Mouse (Mus musculus) forebrain, postnatal 0 days (tissue): ENCODE results near the gene Gm37240. TPM values are rescaled to one million over a fixed set of nuclear protein-coding genes. Genes with fewer than 3 reads are reported as not detected.

Experiments used
- ATAC-seq: fragments of 200-750 bp; cut with Nextera tagmentation; 2 replicates; pipeline ENCODE4 v1.8.0; 2017; ENCODE audit warnings: mild to moderate bottlenecking, moderate library complexity
- DNase-seq: peaks from one replicate; pipeline ENCODE4 v3.0.0-alpha.2; 2015
- H3K27ac ChIP-seq: fragments of 300-500 bp; sonication (generic); 2 replicates; pipeline ENCODE4 v1.5.1; 2014; ENCODE audit warnings: low read depth, mild to moderate bottlenecking, antibody characterized with exemption, low read length, moderate library complexity, mixed read lengths
- H3K27me3 ChIP-seq: fragments of 300-500 bp; sonication (generic); 2 replicates; pipeline ENCODE4 v1.6.1; 2014; ENCODE audit warnings: mild to moderate bottlenecking, low read length, mixed read lengths; ENCODE audit not compliant: insufficient read depth
- H3K36me3 ChIP-seq: fragments of 300-500 bp; sonication (generic); 2 replicates; pipeline ENCODE4 v1.6.1; 2014; ENCODE audit warnings: mild to moderate bottlenecking, moderate library complexity; ENCODE audit not compliant: insufficient read depth
- H3K4me1 ChIP-seq: fragments of 300-500 bp; sonication (generic); 2 replicates; pipeline ENCODE4 v1.6.1; 2014; ENCODE audit warnings: antibody characterized with exemption; ENCODE audit not compliant: insufficient read depth
- H3K4me2 ChIP-seq: fragments of 300-500 bp; sonication (generic); 2 replicates; pipeline ENCODE4 v1.6.1; 2014; ENCODE audit warnings: low read depth, mild to moderate bottlenecking, moderate library complexity
- H3K4me3 ChIP-seq: fragments of 300-500 bp; sonication (generic); 2 replicates; pipeline ENCODE4 v1.5.1; 2014; ENCODE audit warnings: low read depth, low read length, mixed read lengths
- H3K9ac ChIP-seq: fragments of 300-500 bp; sonication (generic); 2 replicates; pipeline ENCODE4 v1.6.1; 2014; ENCODE audit warnings: mild to moderate bottlenecking
- H3K9me3 ChIP-seq: fragments of 300-500 bp; sonication (generic); 2 replicates; pipeline ENCODE4 v1.6.1; 2016; ENCODE audit warnings: low read length
- CTCF ChIP-seq: sonication (generic); IDR thresholded peaks from 2 replicates; pipeline ENCODE4 v1.5.1; 2016; ENCODE audit warnings: antibody characterized with exemption, control low read depth, low read depth
- WGBS: fragments of 180-500 bp; shearing (Covaris S2); extraction: QIAGEN DNeasy Blood & Tissue Kit; methylation state at CpG from one replicate; pipeline ENCODE4 v1.1.7; 2014; 5-methylcytosine and 5-hydroxymethylcytosine counted together
- polyA plus RNA-seq: library from polyadenylated mRNA; unstranded; fragments of >200 nt; fragmentation: Nextera tagmentation; extraction: Ambion mirVana; gene quantifications from 2 replicates; pipeline ENCODE4 v1.2.1, GENCODE M21; 2015
- total RNA-seq: library from RNA; depleted of rRNA; stranded (reverse); fragments of >200 nt; gene quantifications from 2 replicates; pipeline ENCODE4 v1.2.3, GENCODE M21; 2014

The Gm37240 gene
- total and polyA plus RNA-seq, 2 experiments from 2014 or later, result 0.67 to 1.2 TPM

DNA sequence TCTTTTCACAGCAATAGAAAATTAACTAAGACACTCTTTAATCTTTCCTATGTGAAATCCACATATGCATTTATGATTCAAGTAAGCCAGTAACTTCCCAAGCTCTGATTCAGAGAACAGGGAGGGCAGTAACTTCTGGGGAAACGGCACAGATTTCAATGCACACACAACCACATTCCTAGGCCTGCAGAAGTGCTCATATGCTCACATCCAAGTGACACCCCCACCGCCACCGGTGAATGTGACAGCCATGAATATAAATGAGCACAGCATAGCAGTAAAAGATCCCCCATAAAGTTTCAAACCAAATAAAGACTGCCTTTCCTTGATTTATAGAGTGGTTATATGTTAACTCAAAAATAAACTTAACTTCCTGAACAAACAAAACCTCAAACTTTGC lies 641.2 kb downstream of the Gm37240 start:
- H3K27ac ChIP-seq, result no peak overlapping the region
- no peaks in the 10 kb centered on the region for H3K4me1 ChIP-seq
- no peak for TF ChIP-seq CTCF
- no peaks in the 10 kb centered on the region for H3K9me3 ChIP-seq
- H3K36me3 ChIP-seq, result no peaks in the 10 kb centered on the region
- DNase-seq (no peak), ATAC-seq (no peak)
- no peaks in the 10 kb centered on the region for H3K27me3 ChIP-seq
- 87% methylated on average over 3 of the region's 3 CpGs for WGBS
- H3K4me2 ChIP-seq, result no peak overlapping the region
- H3K9ac ChIP-seq, result no peak overlapping the region
- no peak overlapping the region for H3K4me3 ChIP-seq

DNA sequence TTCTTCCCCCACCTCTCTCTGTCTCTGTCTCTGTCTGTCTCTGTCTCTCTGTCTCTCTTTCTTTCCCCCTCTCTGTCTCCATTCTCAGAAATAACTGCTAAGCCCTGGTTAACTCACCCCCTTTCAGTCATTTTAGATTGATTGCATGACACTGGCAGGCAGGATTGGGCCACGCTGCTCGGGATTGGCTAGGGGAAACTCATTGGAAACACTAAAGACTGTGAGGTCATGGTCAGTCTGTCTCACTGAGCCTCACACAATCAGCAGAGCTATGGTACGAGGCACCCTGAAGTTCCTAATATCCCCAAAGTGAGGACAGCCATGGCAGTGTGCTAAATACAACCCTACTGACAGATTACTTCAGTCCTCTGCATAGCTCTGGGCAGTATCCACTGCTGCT lies 650.8 kb downstream of the Gm37240 start:
- H3K27me3 ChIP-seq, result no peaks in the 10 kb centered on the region
- no peak for TF ChIP-seq CTCF
- H3K27ac ChIP-seq, result no peak overlapping the region
- H3K4me3 ChIP-seq, result no peak overlapping the region
- no peaks in the 10 kb centered on the region for H3K4me1 ChIP-seq
- ATAC-seq, result no peak
- WGBS, result 77% methylated on average over 3 of the region's 3 CpGs
- no peak overlapping the region for H3K9ac ChIP-seq
- no peak for DNase-seq
- H3K36me3 ChIP-seq, result no peaks in the 10 kb centered on the region
- H3K9me3 ChIP-seq, result no peaks in the 10 kb centered on the region
- no peak overlapping the region for H3K4me2 ChIP-seq

DNA sequence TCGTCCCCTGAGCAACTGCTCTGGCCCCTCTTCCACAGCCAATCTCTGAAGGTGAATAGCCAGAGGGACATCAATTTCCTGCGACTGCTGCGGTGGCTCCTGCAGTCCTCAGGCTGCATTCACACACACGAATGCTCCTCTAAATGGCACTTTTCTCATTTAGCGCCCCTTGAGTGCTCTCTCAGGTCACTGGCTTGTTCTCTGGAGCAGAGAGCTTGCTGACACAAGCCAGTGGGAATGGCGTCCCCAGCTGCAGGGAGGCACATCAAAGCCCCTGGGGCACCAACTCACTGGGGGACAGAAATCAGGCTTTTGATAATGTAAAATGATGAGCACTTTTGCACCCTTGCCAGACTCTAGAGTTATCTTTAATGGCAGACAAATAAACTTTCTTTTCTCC lies 654.5 kb downstream of the Gm37240 start:
- H3K9ac ChIP-seq, result no peak overlapping the region
- ATAC-seq, result no peak
- H3K27ac ChIP-seq, result no peak overlapping the region
- 51% methylated on average over 6 of the region's 6 CpGs for WGBS
- no peaks in the 10 kb centered on the region for H3K4me1 ChIP-seq
- no peaks in the 10 kb centered on the region for H3K36me3 ChIP-seq
- no peaks in the 10 kb centered on the region for H3K27me3 ChIP-seq
- DNase-seq, result no peak
- no peaks in the 10 kb centered on the region for H3K9me3 ChIP-seq
- TF ChIP-seq CTCF, result no peak
- no peak overlapping the region for H3K4me3 ChIP-seq
- no peak overlapping the region for H3K4me2 ChIP-seq

DNA sequence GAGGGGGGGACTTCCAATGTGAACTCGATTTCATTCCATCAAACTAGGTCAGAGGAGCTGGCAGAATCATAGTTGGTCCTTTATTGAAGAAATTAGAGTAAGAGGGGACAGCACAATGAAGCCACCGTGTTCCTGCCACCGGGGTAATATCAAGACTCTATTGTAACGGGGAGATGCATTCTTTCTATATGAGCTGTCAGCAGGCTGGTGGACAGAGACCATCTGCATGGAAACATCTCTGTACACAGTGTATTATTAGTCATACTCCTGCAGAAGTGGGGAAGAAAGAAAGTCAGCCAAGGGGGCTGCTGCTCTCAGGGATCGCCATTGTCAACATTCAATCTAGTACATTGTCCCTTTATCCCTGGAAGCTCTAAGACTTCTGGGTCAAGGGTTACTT lies 665.3 kb downstream of the Gm37240 start:
- Histone ChIP-seq H3K36me3 (no peaks in the 10 kb centered on the region), H3K9me3 (no peaks in the 10 kb centered on the region), H3K27ac (no peak overlapping the region), H3K4me3 (no peak overlapping the region), H3K4me1 (0 out of 2 replicates have a peak, but pooled peaks cover 3% of the 10 kb centered on the region), H3K9ac (no peak overlapping the region), H3K4me2 (no peak overlapping the region), H3K27me3 (no peaks in the 10 kb centered on the region)
- 82% methylated on average over 5 of the region's 5 CpGs for WGBS
- DNase-seq (no peak), ATAC-seq (no peak)
- no peak for TF ChIP-seq CTCF

DNA sequence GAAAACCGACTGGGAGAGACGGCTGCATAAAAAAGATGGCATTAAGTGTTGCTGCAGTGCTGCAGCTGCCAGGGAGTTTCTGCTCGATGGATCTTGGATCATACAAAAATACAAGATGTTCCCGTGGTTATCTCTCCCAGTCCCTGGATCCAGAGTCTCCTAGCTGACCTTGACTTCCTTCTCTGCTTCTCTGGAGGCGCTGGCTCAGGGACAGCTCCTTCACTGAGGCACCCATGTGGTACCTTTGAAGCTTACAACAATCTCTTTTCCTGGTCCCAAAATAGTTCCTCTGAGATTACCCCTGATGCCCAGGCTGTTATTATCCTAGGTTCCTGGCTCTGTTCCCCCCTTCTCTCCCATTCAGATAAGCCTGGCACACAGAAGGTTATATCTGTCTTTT lies 672.4 kb downstream of the Gm37240 start:
- TF ChIP-seq CTCF, result no peak
- Histone ChIP-seq H3K27me3 (no peaks in the 10 kb centered on the region), H3K36me3 (no peaks in the 10 kb centered on the region), H3K4me2 (no peak overlapping the region), H3K4me3 (no peak overlapping the region), H3K9me3 (no peaks in the 10 kb centered on the region), H3K9ac (no peak overlapping the region), H3K4me1 (0 out of 2 replicates have a peak, but pooled peaks cover 3% of the 10 kb centered on the region), H3K27ac (no peak overlapping the region)
- no peak for ATAC-seq
- DNase-seq, result no peak
- WGBS, result 66% methylated on average over 5 of the region's 5 CpGs

DNA sequence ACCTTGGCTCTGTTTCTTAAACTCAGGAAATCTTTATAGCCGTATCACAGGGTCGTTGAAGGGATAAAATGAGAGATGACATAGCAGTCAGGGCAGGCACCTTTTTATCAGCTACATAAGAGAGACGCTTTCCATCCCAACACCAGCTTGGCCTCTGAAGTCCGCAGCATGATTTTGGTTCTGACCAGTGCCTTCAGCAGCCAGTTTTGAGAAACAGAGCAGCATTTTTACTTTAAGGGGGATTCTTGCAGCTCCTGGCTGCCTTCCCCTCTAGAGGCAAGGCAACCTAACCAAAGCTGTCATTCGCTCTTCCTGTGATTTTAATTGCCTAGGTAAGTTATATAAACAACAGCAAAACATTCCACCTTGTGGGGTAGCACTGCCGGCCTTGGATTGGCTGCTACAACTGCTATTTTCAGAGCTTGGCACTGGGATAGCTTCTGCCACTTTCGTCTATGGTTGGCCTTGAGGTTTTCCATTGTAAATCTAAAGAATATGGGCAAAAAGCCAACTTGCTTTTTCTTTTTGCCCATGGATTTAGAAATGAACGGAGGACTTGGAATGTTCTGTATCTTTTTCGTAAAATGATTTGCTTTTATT lies 674.5 kb downstream of the Gm37240 start:
- no peaks in the 10 kb centered on the region for H3K36me3 ChIP-seq
- H3K9me3 ChIP-seq, result no peaks in the 10 kb centered on the region
- 61% methylated on average over 9 of the region's 9 CpGs for WGBS
- H3K4me3 ChIP-seq, result no peak overlapping the region
- no peak overlapping the region for H3K9ac ChIP-seq
- no peak overlapping the region for H3K4me2 ChIP-seq
- H3K27ac ChIP-seq, result 0 out of 2 replicates have a peak overlapping the region, but pooled peaks have one; percentile 40
- DNase-seq, result peak; percentile 37
- ATAC-seq, result no peak
- H3K4me1 ChIP-seq, result no peaks in the 10 kb centered on the region
- H3K27me3 ChIP-seq, result no peaks in the 10 kb centered on the region
- no peak for TF ChIP-seq CTCF

DNA sequence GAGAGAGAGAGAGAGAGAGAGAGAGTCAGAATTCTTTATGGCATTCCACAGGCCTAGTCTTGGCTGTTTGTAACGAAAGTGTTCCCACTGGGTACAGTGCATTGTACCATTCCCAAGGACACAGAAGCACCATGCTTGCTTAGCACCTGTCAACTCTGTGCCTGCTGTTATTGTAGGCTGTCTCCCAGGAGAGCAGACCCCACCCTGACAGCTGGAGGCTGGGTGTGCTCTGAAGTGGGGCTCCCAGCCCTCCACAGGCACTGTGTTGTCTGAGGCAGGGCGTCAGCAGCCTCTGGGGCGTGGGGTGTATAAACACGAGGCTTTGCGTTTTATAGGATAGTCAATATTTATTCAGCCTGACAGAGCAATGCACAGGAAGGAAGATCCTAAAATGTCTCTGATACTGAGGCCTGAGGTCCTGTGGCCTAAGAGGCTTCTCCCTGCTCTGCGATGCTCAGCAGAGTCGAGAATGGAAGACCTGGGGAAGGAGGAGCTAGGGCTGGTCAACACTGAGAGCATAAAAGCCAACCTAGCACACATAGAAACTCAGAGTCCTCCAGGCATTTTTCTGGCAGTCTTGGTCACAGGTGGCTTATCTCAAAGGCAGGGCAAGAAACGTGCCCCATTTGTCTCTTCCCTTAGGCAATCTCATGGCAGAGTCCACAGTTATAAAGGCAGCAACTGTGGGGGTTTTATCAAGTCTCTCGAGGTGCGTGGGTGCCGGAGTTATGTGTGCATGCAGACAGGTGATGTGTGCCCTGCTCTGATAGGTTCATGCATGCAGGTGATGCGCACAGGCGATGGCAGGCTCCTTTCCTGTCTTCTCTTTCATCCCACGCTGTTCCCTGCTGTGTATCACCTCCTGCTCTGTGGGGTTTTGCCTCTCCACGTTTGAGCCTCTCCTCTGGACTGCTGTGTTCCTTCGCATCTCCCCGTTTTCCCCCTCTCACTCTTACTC lies 677.2 kb downstream of the Gm37240 start:
- WGBS, result 79% methylated on average over 17 of the region's 17 CpGs
- H3K27me3 ChIP-seq, result no peaks in the 10 kb centered on the region
- H3K36me3 ChIP-seq, result no peaks in the 10 kb centered on the region
- no peak overlapping the region for H3K9ac ChIP-seq
- ATAC-seq (no peak), DNase-seq (no peak)
- no peak for TF ChIP-seq CTCF
- no peaks in the 10 kb centered on the region for H3K4me1 ChIP-seq
- no peak overlapping the region for H3K4me3 ChIP-seq
- H3K9me3 ChIP-seq, result no peaks in the 10 kb centered on the region
- H3K27ac ChIP-seq, result no peak overlapping the region
- H3K4me2 ChIP-seq, result no peak overlapping the region
